In the genomic region with DNA sequence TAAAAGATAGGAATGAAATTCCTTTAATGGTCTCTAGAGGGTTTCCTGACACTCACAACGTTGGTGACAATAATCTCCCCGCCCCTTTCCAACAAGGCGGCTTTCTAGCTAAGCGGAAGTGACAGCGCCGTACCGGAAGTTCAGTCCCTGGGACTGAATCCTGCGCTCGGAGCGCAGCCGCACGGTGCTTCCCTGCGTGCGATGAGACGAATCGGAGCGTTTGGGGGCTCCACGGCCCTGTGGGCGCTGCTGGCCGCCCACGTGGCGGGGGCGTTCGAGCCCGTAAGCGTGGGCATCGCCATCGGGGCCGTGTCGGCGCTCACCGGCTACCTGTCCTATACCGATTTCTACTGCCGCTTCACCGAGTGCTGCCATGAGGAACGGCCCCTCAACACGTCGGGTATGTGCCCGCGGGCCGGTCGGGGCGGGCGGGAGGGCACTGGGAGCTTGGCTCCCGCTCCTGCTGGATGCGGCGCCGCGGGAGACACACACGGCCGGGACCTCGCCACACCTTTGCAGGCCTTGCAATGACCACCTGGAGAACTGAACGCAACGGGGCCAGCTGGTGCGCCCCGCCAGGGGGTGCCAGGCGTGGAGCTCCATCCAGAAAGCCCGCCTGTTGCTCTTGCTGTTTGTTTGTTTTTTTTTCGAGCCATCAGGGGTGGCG, we compare ENCODE assay signal across 7 mouse cellular contexts. TPM values are rescaled to one million over a fixed set of nuclear protein-coding genes. Genes with fewer than 3 reads are reported as not detected.
DNase-seq lines count a peak whose midpoint lies in the region; ATAC-seq lines count a peak whose summit lies in the region.

TSS of gene Tor1b (plus strand) at position 136 of the 667 bp plus-strand sequence.

- ATAC-seq in inflammation-experienced regulatory T-cells, adult 6 months: peak; percentile 99

- H3K9me3 ChIP-seq in midbrain, embryonic 10.5 days (replicated peaks): no peaks in the 10 kb centered on the region

- under 1% methylated on average over 60 of the region's 60 CpGs for WGBS in midbrain, embryonic 10.5 days

- peaks cover 32% of the 10 kb centered on the region for H3K4me1 ChIP-seq in midbrain, embryonic 10.5 days

- intact Hi-C loops in gastrocnemius, postnatal 14 days (cut with DNase I; ENCODE audit: low total_unique reads): no loop called here
- intact Hi-C loops in left cerebral cortex, postnatal 25 days (cut with DNase I): loop anchor here (1.0 kb wide), 1 partner anchor 13 kb away; no protein-coding TSS in a partner anchor

- peak; percentile 73 to 79 for DNase-seq in adrenal gland, adult 18-20 months (ENCODE audit: low spot score in 2 of 2)
- DNase-seq in embryo, embryonic 10 days (ENCODE audit: low spot score): peak; percentile 96
- DNase-seq in gastrocnemius, postnatal 14 days: peak; percentile 85
- peak; percentile 87 to 93 for DNase-seq in left cerebral cortex, postnatal 25 days (ENCODE audit: low spot score in 2 of 2)
- peak; percentile 91 for DNase-seq in midbrain, embryonic 10.5 days (ENCODE audit: low spot score)
- DNase-seq in right cerebral cortex, postnatal 4 days: peak; percentile 83

- peaks cover 35% of the 10 kb centered on the region for H3K36me3 ChIP-seq in midbrain, embryonic 10.5 days

- peak within 1 kb of the TSS; percentile 92 for H3K27ac ChIP-seq in midbrain, embryonic 10.5 days (replicated peaks)

- no peaks in the 10 kb centered on the region for H3K27me3 ChIP-seq in midbrain, embryonic 10.5 days (ENCODE audit: low read depth, poor library complexity, severe bottlenecking)

- H3K4me3 ChIP-seq in midbrain, embryonic 10.5 days: peak within 1 kb of the TSS; percentile 99

RNA-seq across cellular contexts. Expression of gene Tor1b, which starts in this region (rescaled TPM):
- total RNA-seq in adrenal gland, adult 18-20 months (2021): 10 to 100 TPM; 44.9 to 56.5 TPM
- 10 to 100 TPM; 17.7 to 18.7 TPM for total RNA-seq in gastrocnemius, postnatal 14 days (2021)
- 10 to 100 TPM; 15.6 to 26.9 (median 22.2) TPM for polyA plus RNA-seq in inflammation-experienced regulatory T-cells, adult 6 months (2017; shearing (Covaris generic))
- 10 to 100 TPM; 31.7 to 32.8 TPM for total RNA-seq in left cerebral cortex, postnatal 25 days (2021)
- polyA plus RNA-seq in midbrain, embryonic 10.5 days (2016; fragmentation: Nextera tagmentation; extraction: Ambion mirVana): 21.9 and 22.4 TPM in 2 replicates

Comparison
In these comparisons a context has a peak if more than half of its experiments do, and no peak if none do; other contexts are left out.
1. Peak in every context shown above with its lines: DNase-seq, ATAC-seq, H3K4me3 ChIP-seq and H3K27ac ChIP-seq.